Mouse (Mus musculus) ES-E14 (cell line): ENCODE data around the gene Tent5a. TPM values are rescaled to one million over a fixed set of nuclear protein-coding genes. Genes with fewer than 3 reads are reported as not detected.

ENCODE experiments used
- DNase-seq: peaks from one replicate; pipeline ENCODE4 v3.0.0-alpha.2; 2013; ENCODE audit warnings: low read depth, low spot score
- H3K27ac ChIP-seq: 2 replicates; pipeline ENCODE4 v1.5.1; 2012; ENCODE audit warnings: low read depth, mild to moderate bottlenecking, low read length, moderate library complexity, mixed read lengths; ENCODE audit not compliant: poor library complexity, insufficient read depth, severe bottlenecking
- H3K36me3 ChIP-seq: 2 replicates; pipeline ENCODE4 v1.6.1; 2012; ENCODE audit warnings: mild to moderate bottlenecking, low read length, moderate library complexity, mixed read lengths; ENCODE audit not compliant: control insufficient read depth, poor library complexity, insufficient read depth, severe bottlenecking
- H3K4me1 ChIP-seq, 2 experiments: fragments of 150-350 bp in 1 of 2; sonication (generic) in 1 of 2; 2 replicates each; pipeline ENCODE4 v1.6.1; 2012; ENCODE audit warnings: low read length in 2 of 2, mild to moderate bottlenecking in 1 of 2, mixed read lengths in 1 of 2; ENCODE audit not compliant: control insufficient read depth in 2 of 2, insufficient read depth in 2 of 2, poor library complexity in 1 of 2
- H3K4me3 ChIP-seq, 2 experiments: fragments of 150-350 bp in 1 of 2; sonication (generic) in 1 of 2; 2 replicates each; pipeline ENCODE4 v1.5.1; 2012; ENCODE audit warnings: low read length in 2 of 2, low read depth in 1 of 2, mild to moderate bottlenecking in 1 of 2, mixed read lengths in 1 of 2; ENCODE audit not compliant: insufficient read depth in 1 of 2, poor library complexity in 1 of 2, severe bottlenecking in 1 of 2
- H3K9ac ChIP-seq: 2 replicates; pipeline ENCODE4 v1.6.1; 2012; ENCODE audit warnings: low read depth, mild to moderate bottlenecking, low read length, mixed read lengths; ENCODE audit not compliant: poor library complexity, insufficient read depth, severe bottlenecking
- H3K9me3 ChIP-seq: fragments of 150-350 bp; sonication (generic); 2 replicates; pipeline ENCODE4 v1.6.1; 2012; ENCODE audit warnings: low read depth, mild to moderate bottlenecking, low read length; ENCODE audit not compliant: control insufficient read depth, insufficient read depth
- CHD2 ChIP-seq: IDR thresholded peaks from 2 replicates; pipeline ENCODE4 v1.6.1; 2014; ENCODE audit warnings: mild to moderate bottlenecking, low read depth, low read length, inconsistent platforms
- HCFC1 ChIP-seq: IDR thresholded peaks from 2 replicates; pipeline ENCODE4 v1.6.1; 2012; ENCODE audit warnings: low read length, inconsistent platforms, borderline replicate concordance; ENCODE audit not compliant: insufficient read depth
- MAFK ChIP-seq: IDR thresholded peaks from 2 replicates; pipeline ENCODE4 v1.6.1; 2014; ENCODE audit warnings: mild to moderate bottlenecking, low read depth, low read length, inconsistent platforms; ENCODE audit not compliant: insufficient read depth
- ZC3H11A ChIP-seq: IDR thresholded peaks from 2 replicates; pipeline ENCODE4 v1.6.1; 2012; ENCODE audit warnings: low read depth, mild to moderate bottlenecking, inconsistent platforms, low read length, borderline replicate concordance
- ZNF384 ChIP-seq: IDR thresholded peaks from 2 replicates; pipeline ENCODE4 v1.6.1; 2012; ENCODE audit warnings: low read depth, low read length, inconsistent platforms
- in situ Hi-C, 2 experiments: fragments of 600-800 bp; cut with MboI; formaldehyde crosslinking; loops; one replicate each; pipeline ENCODE4 v1.15.1; 2025; ENCODE audit warnings: low sequenced_read_pairs in 2 of 2, inconsistent platforms in 1 of 2; ENCODE audit not compliant: unreplicated experiment in 2 of 2
- total RNA-seq: library from RNA; depleted of rRNA; stranded (reverse); fragments of 300-350 nt; gene quantifications from 2 replicates; pipeline ENCODE4 v1.2.3, GENCODE M21; 2012

Gene Tent5a
- total RNA-seq, 1 experiment, result 1.5 TPM

GRCm38 (mm10) chr9:85369512-85369911, 42.4 kb upstream of the Tent5a start:
- DNase-seq, result no peak
- H3K4me1 ChIP-seq, result no peaks in the 10 kb centered on the region
- H3K9ac ChIP-seq, result no peak overlapping the region
- no peak overlapping the region for H3K4me3 ChIP-seq
- no peak overlapping the region for H3K27ac ChIP-seq
- H3K9me3 ChIP-seq, result no peaks in the 10 kb centered on the region
- TF ChIP-seq ZC3H11A (no peak), HCFC1 (no peak), ZNF384 (no peak), MAFK (no peak), CHD2 (no peak)
- no peaks in the 10 kb centered on the region for H3K36me3 ChIP-seq
- in situ Hi-C loops, result no loop called here

- H3K27ac ChIP-seq, result no peak overlapping the region
- no peak for TF ChIP-seq HCFC1
- TF ChIP-seq ZC3H11A, result no peak
- no peak overlapping the region for H3K9ac ChIP-seq
- H3K36me3 ChIP-seq, result no peaks in the 10 kb centered on the region
- no peaks in the 10 kb centered on the region for H3K4me1 ChIP-seq
- in situ Hi-C loops, result no loop called here
- no peak overlapping the region for H3K4me3 ChIP-seq
- no peak for DNase-seq
- H3K9me3 ChIP-seq, result no peaks in the 10 kb centered on the region
These were observed 30.2 kb upstream of the Tent5a start for GRCm38 (mm10) chr9:85357154-85357860.

- Histone ChIP-seq H3K36me3 (no peaks in the 10 kb centered on the region), H3K4me1 (no peaks in the 10 kb centered on the region), H3K9ac (no peak overlapping the region), H3K27ac (no peak overlapping the region), H3K4me3 (no peak overlapping the region), H3K9me3 (no peaks in the 10 kb centered on the region)
- in situ Hi-C loops, result no loop called here
- no peak for DNase-seq
- no peak for TF ChIP-seq ZNF384
- TF ChIP-seq HCFC1, result no peak
- TF ChIP-seq MAFK, result no peak
- TF ChIP-seq CHD2, result no peak
- no peak for TF ChIP-seq ZC3H11A
These were observed 28.4 kb upstream of the Tent5a start for GRCm38 (mm10) chr9:85355559-85355958.

GRCm38 (mm10) chr9:85347823-85348523, 20.8 kb upstream of the Tent5a start:
- H3K9ac ChIP-seq, result no peak overlapping the region
- no peaks in the 10 kb centered on the region for H3K4me1 ChIP-seq
- no peak overlapping the region for H3K27ac ChIP-seq
- no peaks in the 10 kb centered on the region for H3K9me3 ChIP-seq
- DNase-seq, result no peak
- no peak overlapping the region for H3K4me3 ChIP-seq
- in situ Hi-C loops, result no loop called here
- no peaks in the 10 kb centered on the region for H3K36me3 ChIP-seq
- TF ChIP-seq ZNF384 (no peak), CHD2 (no peak), MAFK (no peak), ZC3H11A (no peak), HCFC1 (no peak)
